Mouse (Mus musculus): ENCODE results near the gene Duox1. TPM values are rescaled to one million over a fixed set of nuclear protein-coding genes. Genes with fewer than 3 reads are reported as not detected.

Gene Duox1
- total RNA-seq (2023), result not detected in 2 replicates

DNA sequence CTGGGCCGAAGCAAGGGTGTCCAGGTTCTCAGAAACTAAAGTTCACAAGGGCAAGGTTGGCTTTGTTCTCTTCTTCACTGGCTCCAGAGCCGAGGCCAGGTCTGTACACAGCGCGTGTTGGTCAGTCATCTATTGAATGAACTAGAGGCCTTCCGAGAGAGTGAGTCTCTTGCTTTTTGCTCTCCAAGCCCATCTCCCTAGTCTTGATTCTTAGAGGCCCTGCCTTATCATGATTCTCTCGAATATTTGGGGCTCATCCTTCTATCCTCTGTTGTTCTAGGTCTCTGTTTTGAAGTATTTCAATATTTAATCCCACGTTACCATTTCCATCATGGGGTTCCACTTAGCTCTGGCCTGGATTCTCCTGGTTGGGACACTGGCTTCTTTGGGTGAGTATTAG lies at the start of gene Duox1:
TSS of gene Duox1 (plus strand) at position 301 of the 400 bp plus-strand sequence.

GRCm38 (mm10) chr2:122298096-122298499 lies 17.4 kb upstream of the Duox1 start, which contains the start of gene Duox2:
Gene Duox2, minus strand, starts transcription at chr2:122298449.

GRCm38 (mm10) chr2:122298596-122299490 lies 16.6 kb upstream of the Duox1 start, which contains the start of gene Duoxa2:
Gene Duoxa2, plus strand, starts transcription at chr2:122298900.

GRCm38 (mm10) chr2:122313536-122313935 lies 1.9 kb upstream of the Duox1 start, which contains the start of gene Duoxa1:
Gene Duoxa1, minus strand, starts transcription at chr2:122313730.

DNA sequence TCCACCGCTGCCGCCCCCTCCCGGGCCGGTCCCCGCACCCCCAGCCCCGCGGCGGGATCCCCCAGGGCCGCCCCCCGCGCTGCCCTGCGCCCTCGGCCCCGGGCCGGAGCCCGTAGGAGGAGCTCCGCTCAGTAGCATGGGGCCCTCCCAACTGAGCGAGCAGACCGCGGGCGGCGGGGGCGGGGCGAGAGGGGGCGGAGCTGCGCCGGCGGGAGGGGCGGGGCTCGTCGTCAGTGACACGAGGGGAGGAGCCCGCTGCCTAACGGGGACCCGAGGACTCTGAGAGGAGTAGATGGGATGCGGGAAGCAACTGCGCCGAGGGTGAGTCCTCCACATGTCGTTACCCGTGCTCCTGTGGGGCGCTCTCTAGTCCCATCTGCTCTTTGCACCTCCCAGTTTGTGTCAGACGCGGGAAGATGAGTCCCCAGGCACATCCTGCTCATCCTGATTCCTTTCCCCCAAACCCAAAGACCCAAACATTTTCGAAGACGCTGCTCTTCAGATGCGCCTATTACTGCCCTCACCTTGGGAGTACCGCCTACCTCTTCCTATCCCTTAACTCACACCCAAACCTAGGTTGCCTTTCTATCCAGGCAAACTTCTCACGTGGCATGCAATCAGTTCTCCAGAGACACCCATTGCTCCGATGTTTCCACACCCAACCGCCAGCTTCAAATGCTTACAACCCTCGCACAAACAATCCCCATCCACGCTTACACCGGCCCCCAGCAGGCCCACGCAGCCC lies 53.7 kb downstream of the Duox1 start, which contains the start of gene Shf:
TSS of gene Shf (minus strand) at position 168 of the 745 bp plus-strand sequence.

Other genes starting within 250 kb of the Duox1 start
- gene Spg11, start 197.3 kb upstream of the Duox1 start, total RNA-seq (2023), result 23.6 and 33.1 TPM in 2 replicates
- gene B2m, start 168.0 kb upstream of the Duox1 start, total RNA-seq (2023), result 620 and 1,063 TPM in 2 replicates
- 0.44 TPM in 1 of 2 replicates, not detected in the other for gene Trim69, start 155.0 kb upstream of the Duox1 start, total RNA-seq (2023)
- not detected in 2 replicates for gene Patl2, start 129.5 kb upstream of the Duox1 start, total RNA-seq (2023)
- not detected in 2 replicates for gene Terb2, start 129.4 kb upstream of the Duox1 start, total RNA-seq (2023)
- gene Sord, start 80.9 kb upstream of the Duox1 start, total RNA-seq (2023), result 12.9 and 18.7 TPM in 2 replicates
- not detected in 2 replicates for gene Duox2, start 17.2 kb upstream of the Duox1 start, total RNA-seq (2023)
- not detected in 2 replicates for gene Duoxa2, start 16.8 kb upstream of the Duox1 start, total RNA-seq (2023)
- not detected in 2 replicates for gene Duoxa1, start 1.9 kb upstream of the Duox1 start, total RNA-seq (2023)
- gene Shf, start 53.5 kb downstream of the Duox1 start, total RNA-seq (2023), result 0.43 and 0.88 TPM in 2 replicates
- gene Slc28a2, start 110.8 kb downstream of the Duox1 start, total RNA-seq (2023), result 40.3 and 42.5 TPM in 2 replicates
- gene Gm14085, start 169.3 kb downstream of the Duox1 start, total RNA-seq (2023), result 3.9 and 4.2 TPM in 2 replicates

Data from neutrophil, adult 65 days (primary cell).